Mouse (Mus musculus): ENCODE measurements at regions not wholly inside any gene's neighbourhood (a gene's known extent, or its start where the extent isn't known, plus 50 kb on each side); places are given as distances from the start of the nearest gene placed in this dataset.
A peak's percentile ranks its signal among the peaks of the same experiment; 100 is the strongest.
"Not testable (repeated sequence)": the region's sequence is repeated elsewhere in the genome, so short reads cannot be mapped to it uniquely, and the experiment has no call there.

DNA sequence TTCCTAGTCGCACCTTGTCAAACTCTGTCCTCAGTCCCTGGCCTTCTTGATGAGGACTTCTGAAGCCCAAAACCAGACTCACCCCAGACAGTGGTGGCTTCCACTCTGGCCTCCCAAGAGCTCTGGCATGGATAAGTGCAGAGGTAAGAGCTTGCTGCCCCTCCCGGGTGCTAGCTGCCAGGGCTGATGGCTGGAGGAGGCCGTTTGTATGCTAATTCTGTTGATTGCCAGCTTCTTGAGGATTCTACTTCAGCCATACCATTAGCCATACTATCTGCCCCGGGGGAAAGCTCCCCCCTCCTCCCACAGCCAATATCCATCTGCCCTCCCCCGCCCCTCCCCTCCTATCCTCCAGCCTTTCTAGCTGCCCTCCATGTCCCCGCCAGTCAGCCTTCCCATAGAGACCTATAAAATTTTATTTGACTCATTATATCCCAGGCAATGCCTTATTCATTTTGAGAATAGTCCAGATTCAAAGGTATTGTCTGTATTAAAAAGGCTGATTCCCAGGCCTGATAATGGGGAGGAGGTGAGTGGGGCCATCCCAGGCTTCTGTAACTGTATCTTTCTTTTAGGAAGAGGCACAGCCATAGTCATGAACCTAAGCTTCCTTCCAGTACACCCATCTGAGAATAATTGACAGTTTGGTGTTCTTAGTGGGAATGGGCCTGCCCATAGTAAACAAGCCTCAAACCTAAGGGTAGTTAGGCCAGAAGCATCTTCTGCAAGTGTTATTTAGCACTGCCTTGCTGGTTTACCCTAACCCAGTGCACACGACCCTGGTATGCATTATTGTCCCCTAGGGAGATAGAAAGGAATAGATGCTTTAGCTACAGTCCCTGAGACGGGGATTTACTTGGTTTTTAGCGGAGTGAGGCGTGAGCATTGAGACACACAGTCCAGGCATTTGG lies 239.2 kb upstream of the 1700012A03Rik start:
- no peak for DNase-seq

GRCm38 (mm10) chr6:31804468-31804867 lies 240.7 kb upstream of the Podxl start:
- DNase-seq, result not testable (repeated sequence)

DNA sequence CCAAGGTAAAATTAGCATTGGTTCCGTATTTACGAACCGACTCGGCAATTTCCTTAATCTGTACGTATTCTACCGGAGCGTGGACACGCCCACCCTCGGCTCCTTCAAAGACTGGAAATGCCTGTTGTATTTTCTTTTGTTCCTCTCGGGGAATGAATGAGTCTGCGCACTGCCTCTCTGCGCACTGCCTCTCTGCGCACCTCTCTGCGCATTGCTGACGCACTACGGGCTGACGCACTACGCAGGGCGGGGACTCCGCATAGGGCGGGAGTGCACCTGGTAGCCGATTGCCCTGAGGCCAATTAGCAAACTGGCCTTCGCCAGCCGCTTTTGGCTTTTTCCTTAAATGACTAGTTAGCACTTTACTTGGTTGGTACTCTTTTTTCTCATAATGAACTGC lies 239.4 kb upstream of the Podxl start:
- not testable (repeated sequence) for DNase-seq

GRCm38 (mm10) chr6:31791547-31791946 lies 227.8 kb upstream of the Podxl start:
- no peak for DNase-seq

GRCm38 (mm10) chr6:31790906-31791305 lies 227.1 kb upstream of the Podxl start:
- DNase-seq, result no peak

DNA sequence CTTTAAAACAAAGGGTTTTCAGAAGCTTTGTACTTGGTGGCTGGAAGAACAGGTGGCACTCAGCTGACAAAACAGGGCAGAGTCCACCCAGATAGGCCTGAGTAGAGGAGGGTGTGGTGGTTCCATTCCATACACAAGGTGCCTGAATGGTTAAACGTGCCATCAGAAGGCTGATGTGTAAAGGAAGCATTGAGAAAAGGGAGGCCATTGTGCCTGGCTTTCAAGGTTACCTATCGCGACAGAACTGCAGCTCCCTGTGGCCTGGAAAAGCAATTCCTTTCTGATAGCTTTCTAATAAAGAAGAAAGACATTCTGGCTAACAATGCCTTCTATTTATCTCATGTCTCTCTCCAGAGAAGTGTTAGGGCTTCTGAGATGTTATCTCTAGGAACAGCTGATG lies 213.1 kb upstream of the Podxl start:
- no peak for DNase-seq

DNA sequence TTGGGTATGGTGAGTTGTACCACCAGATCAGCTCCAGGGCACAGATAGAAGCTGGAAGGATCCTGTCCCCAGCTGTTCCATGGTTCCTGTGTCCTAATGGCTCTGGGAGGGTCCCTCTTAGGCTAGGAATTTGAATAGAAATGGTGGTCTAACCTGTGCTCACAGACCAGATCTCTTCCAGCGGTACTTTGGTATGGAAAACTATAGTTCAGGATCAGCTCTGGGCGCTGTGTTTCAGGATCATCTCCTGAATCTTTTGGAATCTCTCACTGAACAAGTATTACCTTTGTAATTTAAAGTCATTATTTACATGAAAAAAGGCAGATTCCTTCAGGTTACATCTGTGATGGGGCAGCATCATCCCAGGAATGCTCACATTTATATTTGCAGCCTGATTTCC lies 208.1 kb upstream of the Podxl start:
- no peak for DNase-seq

- no peak for DNase-seq
These were observed 181.8 kb upstream of the Podxl start for GRCm38 (mm10) chr6:31745589-31745988.

GRCm38 (mm10) chr6:31731391-31731790 lies 167.6 kb upstream of the Podxl start:
- no peak for DNase-seq

DNA sequence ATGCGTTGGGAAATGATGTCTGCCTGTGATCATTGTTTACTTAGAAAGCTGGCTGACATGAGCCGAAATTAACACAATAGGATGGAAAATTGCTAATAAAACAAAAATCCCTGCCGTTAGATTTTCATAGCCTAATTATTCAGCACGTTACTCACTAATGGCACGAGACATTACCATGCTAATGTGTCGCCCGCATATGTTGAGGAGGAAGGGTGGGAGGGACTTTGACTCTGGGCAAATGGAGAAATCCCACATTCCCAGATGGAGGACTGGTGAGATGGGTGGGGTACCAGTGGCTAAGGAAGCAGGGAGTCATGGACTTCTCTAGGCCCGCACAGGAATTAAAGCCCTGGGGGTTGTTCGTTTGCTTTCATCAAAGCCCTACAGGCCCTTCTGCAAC lies 155.8 kb upstream of the Podxl start:
- no peak for DNase-seq

DNA sequence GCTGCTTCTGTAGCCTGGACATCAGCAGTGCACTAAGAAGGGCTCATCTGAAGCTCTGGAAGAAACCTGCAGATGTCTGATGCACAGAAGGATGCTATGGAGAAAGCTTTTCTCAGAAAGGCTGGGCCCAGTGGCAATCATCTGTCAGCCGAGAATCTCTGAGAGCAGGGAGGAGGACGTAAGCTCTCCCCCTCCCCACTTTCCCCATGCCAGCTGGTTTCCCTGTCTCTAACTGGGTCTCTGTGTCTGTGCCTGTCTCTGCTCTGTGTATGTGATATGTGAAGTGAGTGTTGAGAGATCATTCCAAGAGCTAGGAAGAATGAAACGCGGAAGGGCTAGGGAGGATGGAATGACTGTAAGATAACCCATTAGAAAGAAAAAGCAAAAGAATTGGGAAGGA lies 155.1 kb upstream of the Podxl start:
- no peak for DNase-seq

GRCm38 (mm10) chr6:31717531-31717930 lies 153.8 kb upstream of the Podxl start:
- DNase-seq, result peak; percentile 34

DNA sequence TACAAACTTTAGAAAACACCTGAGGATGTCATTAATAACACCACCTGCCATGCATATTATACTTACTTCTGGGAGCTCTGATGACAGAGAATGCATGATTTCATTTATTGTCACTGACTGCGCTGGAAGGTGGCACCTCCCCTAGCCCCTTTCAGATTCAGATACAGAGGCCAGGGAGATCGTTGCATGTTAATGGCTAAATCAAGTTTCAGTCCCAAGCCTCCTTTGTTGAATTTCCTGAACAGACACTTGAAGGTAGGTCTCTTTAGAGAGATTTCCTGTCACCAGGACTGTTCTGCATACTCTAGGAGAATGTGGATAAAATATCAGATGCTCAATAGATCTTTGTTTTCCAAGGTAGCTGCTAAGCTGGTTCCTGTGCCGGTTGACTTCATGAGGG lies 143.5 kb upstream of the Podxl start:
- no peak for DNase-seq

DNA sequence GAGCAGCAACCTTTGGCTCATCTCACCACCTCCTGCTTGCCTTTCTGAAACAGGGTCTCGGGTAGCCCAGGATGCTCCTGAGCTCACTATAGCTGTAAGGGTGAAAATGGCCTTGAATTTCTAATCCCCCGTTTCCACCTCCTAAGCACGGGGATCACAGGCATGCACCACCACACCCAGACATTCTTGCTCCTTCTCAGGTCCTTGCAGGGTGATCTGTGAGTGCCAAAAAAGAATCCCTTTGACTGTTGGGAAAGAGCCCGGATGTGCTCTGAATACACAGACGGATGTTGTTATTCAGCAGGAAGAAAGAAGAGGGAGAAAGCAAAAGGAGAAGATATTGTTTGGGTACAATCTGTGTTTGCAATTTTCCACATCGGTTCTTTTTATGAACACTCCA lies 140.4 kb upstream of the Podxl start:
- no peak for DNase-seq

DNA sequence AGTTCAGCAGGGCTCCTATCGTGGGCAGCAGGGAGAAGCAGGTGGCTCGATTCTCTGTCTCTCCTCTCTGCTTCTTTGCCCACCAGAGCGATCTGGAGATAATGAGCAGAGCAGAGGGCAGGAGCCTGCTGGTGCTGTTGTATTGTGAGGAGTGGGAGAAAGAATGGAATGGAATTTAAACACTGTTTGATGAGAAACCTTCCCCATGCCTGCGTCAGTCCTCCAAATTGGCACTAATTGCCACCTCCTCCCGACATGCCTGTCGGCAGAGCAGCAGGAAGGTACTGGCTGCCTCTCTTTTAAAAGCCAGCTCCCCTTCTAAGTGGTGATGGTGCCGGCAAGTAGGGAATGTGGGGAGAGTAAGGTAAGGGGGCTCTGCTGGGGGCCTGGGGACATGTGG lies 139.2 kb upstream of the Podxl start:
- DNase-seq, result no peak

DNA sequence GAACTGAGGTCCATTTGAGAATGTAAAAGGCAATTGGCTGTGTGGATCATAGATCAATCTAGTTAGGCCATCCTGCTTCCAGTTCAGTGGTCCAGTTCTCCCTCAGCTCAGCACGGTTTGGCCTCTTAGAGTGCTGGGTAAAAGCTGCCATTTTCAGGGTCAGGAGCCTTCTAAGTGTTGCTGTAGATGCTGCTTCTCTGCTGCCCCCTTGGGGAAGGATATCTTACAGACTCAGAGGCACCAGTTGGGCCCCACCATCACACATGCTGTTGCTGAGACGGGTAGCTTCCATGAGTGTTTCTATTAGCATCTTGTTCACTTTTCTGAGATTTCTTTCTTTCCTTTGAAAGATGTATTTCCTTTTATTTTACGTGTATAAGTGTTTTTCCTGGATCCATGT lies 132.1 kb upstream of the Podxl start:
- no peak for DNase-seq

DNA sequence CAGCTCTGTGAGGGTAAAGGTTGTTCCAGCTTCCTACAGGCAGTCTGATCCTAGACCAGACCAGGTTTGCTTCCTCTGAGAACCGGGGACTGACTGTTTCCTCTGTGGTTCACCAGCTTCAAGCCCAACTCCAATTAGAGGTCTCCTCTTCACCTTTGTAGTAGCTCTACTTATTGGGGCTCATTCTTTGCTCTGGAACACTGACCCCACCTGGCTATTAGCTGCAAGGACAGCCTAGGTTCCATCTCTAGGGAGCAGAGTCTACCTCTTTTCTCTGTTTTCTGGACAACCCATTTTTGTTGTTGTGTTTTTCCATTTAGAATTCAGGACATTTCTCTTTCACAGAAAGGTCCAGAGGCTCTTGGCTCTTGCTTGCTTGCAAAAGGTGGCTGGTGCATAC lies 129.3 kb upstream of the Podxl start:
- no peak for DNase-seq

- no peak for DNase-seq
These were observed 128.2 kb upstream of the Podxl start for GRCm38 (mm10) chr6:31692024-31692423.

- DNase-seq, result no peak
These were observed 116.3 kb upstream of the Podxl start for GRCm38 (mm10) chr6:31680101-31680500.

DNA sequence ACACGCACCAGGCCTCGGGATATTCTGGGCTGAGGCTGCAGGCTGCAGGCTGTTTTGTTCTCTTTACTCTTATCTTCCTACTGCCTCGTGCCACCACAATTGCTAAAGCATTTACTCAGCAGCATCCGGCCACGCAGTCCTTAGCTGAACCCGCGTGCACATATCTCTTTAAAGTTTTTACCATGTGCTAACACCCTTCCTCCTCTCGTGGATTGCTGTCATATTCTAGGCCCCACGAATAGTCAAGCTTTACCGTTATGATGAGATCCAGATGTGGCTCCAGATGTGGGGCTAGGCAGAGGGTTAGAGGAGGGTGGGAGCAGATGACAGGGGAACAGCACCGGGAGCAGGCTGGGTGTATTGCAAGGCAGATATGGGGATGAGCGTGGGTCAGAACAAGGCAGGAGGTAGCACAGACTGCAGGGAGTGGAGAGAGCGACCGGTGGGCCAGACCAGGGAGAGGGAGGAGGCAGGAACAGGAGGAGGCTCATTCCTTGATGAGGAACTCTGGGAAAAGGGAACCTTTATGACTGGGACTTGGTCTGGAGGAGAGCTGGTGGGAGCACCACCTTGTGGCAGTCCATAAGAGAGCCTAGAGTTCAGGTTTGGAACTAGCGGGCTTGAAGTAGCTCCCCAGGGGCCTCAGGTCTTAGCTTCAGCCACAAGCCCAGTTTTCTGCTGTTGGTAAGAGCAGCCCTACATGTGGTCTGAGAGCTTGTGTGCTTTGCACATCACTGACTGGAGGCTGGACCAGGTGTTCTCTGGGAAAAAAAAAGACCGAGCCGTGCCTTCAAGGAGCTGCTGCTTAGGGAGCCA lies 102.1 kb upstream of the Podxl start:
- DNase-seq, result no peak

DNA sequence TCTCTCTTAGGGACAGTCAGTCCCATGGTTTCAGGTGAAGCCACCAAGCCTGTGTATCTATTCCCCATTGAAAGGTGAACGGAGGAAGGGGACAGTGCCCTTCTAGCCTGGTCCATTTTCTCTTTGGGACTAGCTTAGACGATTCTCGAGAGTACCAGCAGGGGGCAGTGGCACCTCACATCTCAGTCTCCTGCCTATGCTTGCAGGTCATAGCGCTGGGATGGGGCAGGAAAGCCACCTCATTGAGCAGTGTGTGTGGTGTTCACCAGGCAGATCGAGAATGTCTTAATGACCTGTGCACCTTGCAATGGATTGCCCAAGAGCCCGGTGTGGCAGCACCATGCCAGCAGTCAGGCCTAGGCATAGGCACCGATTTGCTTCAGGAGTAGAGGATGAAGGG lies 100.7 kb upstream of the Podxl start:
- DNase-seq, result peak; percentile 74

GRCm38 (mm10) chr6:31660778-31661177 lies 97.0 kb upstream of the Podxl start:
- peak; percentile 69 for DNase-seq

- DNase-seq, result no peak
These were observed 96.1 kb upstream of the Podxl start for GRCm38 (mm10) chr6:31659901-31660300.
